16 mouse cellular contexts compared by ENCODE assay signal in genomic region chr3:38567946-38568595, GRCm38 (mm10).
A peak's percentile ranks its signal among the peaks of the same experiment; 100 is the strongest.
DNase-seq lines count a peak whose midpoint lies in the region; ATAC-seq and TF ChIP-seq lines count a peak whose summit lies in the region.
"Had no signal": no experiment of that assay in that cellular context is flagged by ENCODE, and none has a peak within 500 bp of the region (broad histone marks: within the 10 kb centered on the region; RNA-seq: fewer than 3 reads in every experiment).

No protein-coding gene starts in this region.

- ATAC-seq in forebrain, embryonic 15.5 days (replicated peaks), result peak; percentile 74
- ATAC-seq in hindbrain, embryonic 16.5 days, result peak; percentile 70
- 0 out of 2 replicates have a peak, but pooled peaks have one; percentile 51 for ATAC-seq in midbrain, postnatal 0 days (ENCODE audit: low FRiP score)
- no peak for ATAC-seq in monocyte, adult 5-6 weeks (replicated peaks; ENCODE audit: insufficient number of reproducible peaks, low FRiP score, low TSS enrichment, poor library complexity, severe bottlenecking)
- ATAC-seq: Patski had no signal

- H3K36me3 ChIP-seq in forebrain, embryonic 15.5 days, result no peaks in the 10 kb centered on the region
- no peaks in the 10 kb centered on the region for H3K36me3 ChIP-seq in hindbrain, embryonic 16.5 days (ENCODE audit: control insufficient read depth, insufficient read depth, low read length)
- no peaks in the 10 kb centered on the region for H3K36me3 ChIP-seq in midbrain, postnatal 0 days (ENCODE audit: insufficient read depth, low read length)
- H3K36me3 ChIP-seq: limb, embryonic 13.5 days; liver, embryonic 15.5 days; neural tube, embryonic 13.5 days had no signal

- no peak for TF ChIP-seq CTCF in midbrain, postnatal 0 days (IDR thresholded peaks at IDR 0.05)

- H3K4me2 ChIP-seq in forebrain, embryonic 15.5 days (replicated peaks), result no peak overlapping the region
- no peak overlapping the region for H3K4me2 ChIP-seq in hindbrain, embryonic 16.5 days (ENCODE audit: low read length)
- no peak overlapping the region for H3K4me2 ChIP-seq in midbrain, postnatal 0 days (ENCODE audit: low read depth, low read length, poor library complexity, severe bottlenecking)
- H3K4me2 ChIP-seq: limb, embryonic 13.5 days; liver, embryonic 15.5 days; neural tube, embryonic 13.5 days had no signal

- 17% methylated on average over 8 of the region's 8 CpGs for WGBS in forebrain, embryonic 15.5 days
- 20% methylated on average over 8 of the region's 8 CpGs for WGBS in hindbrain, embryonic 16.5 days
- 23% methylated on average over 8 of the region's 8 CpGs for WGBS in midbrain, postnatal 0 days

- H3K4me3 ChIP-seq in forebrain, embryonic 15.5 days, result no peak overlapping the region
- H3K4me3 ChIP-seq in hindbrain, embryonic 16.5 days (ENCODE audit: low read length), result no peak overlapping the region
- no peak overlapping the region for H3K4me3 ChIP-seq in midbrain, postnatal 0 days (ENCODE audit: low read depth, low read length)
- H3K4me3 ChIP-seq: limb, embryonic 13.5 days; liver, embryonic 15.5 days; neural tube, embryonic 13.5 days had no signal

- H3K9ac ChIP-seq in forebrain, embryonic 15.5 days (replicated peaks), result no peak overlapping the region
- no peak overlapping the region for H3K9ac ChIP-seq in hindbrain, embryonic 16.5 days (ENCODE audit: low read depth, low read length)
- H3K9ac ChIP-seq in midbrain, postnatal 0 days (replicated peaks; ENCODE audit: low read length, poor library complexity, severe bottlenecking), result no peak overlapping the region
- H3K9ac ChIP-seq: limb, embryonic 13.5 days; liver, embryonic 15.5 days; neural tube, embryonic 13.5 days had no signal

- peaks cover 19% of the 10 kb centered on the region for H3K4me1 ChIP-seq in forebrain, embryonic 15.5 days
- peaks cover 5% of the 10 kb centered on the region for H3K4me1 ChIP-seq in hindbrain, embryonic 16.5 days (ENCODE audit: control insufficient read depth, insufficient read depth, low read depth, low read length)
- H3K4me1 ChIP-seq in midbrain, postnatal 0 days (ENCODE audit: insufficient read depth, low read length), result 0 out of 2 replicates have a peak, but pooled peaks cover 4% of the 10 kb centered on the region
- H3K4me1 ChIP-seq: liver, embryonic 15.5 days had no signal

- intact Hi-C loops in left cerebral cortex, postnatal 25 days (cut with DNase I), result no loop called here

- no peaks in the 10 kb centered on the region for H3K27me3 ChIP-seq in forebrain, embryonic 15.5 days
- H3K27me3 ChIP-seq in hindbrain, embryonic 16.5 days (replicated peaks; ENCODE audit: control insufficient read depth, insufficient read depth, low read length), result no peaks in the 10 kb centered on the region
- no peaks in the 10 kb centered on the region for H3K27me3 ChIP-seq in midbrain, postnatal 0 days (ENCODE audit: insufficient read depth, low read length)
- H3K27me3 ChIP-seq: limb, embryonic 13.5 days; liver, embryonic 15.5 days; neural tube, embryonic 13.5 days; Patski had no signal

- H3K9me3 ChIP-seq in forebrain, embryonic 15.5 days, result no peaks in the 10 kb centered on the region
- H3K9me3 ChIP-seq in hindbrain, embryonic 16.5 days (ENCODE audit: control insufficient read depth, low read length), result no peaks in the 10 kb centered on the region
- H3K9me3 ChIP-seq in midbrain, postnatal 0 days (ENCODE audit: low read length), result no peaks in the 10 kb centered on the region
- H3K9me3 ChIP-seq: limb, embryonic 13.5 days; liver, embryonic 15.5 days; neural tube, embryonic 13.5 days had no signal

- H3K27ac ChIP-seq in forebrain, embryonic 15.5 days (replicated peaks), result 0 out of 2 replicates have a peak overlapping the region, but pooled peaks have one; percentile 7
- no peak overlapping the region for H3K27ac ChIP-seq in hindbrain, embryonic 16.5 days (ENCODE audit: low read depth, low read length)
- H3K27ac ChIP-seq in midbrain, postnatal 0 days (ENCODE audit: low read depth, low read length), result 0 out of 2 replicates have a peak overlapping the region, but pooled peaks have one; percentile 26
- H3K27ac ChIP-seq: limb, embryonic 13.5 days; liver, embryonic 15.5 days; neural tube, embryonic 13.5 days had no signal

- DNase-seq in embryo, embryonic 11 days, result peak; percentile 12
- no peak for DNase-seq in embryo, embryonic 10 days (ENCODE audit: low spot score)
- peak; percentile 22 for DNase-seq in midbrain, postnatal 0 days (ENCODE audit: low spot score)
- no peak for DNase-seq in frontal cortex, postnatal 36 days (ENCODE audit: low spot score in 2 of 2)
- DNase-seq in left cerebral cortex, postnatal 25 days (ENCODE audit: low spot score in 2 of 2), result no peak
- DNase-seq: cerebellum, adult 11-12 months; heart, postnatal 10 days; lung, postnatal 10 days; spleen, adult 18-20 months had no signal

Comparison
In these comparisons a context has a peak if more than half of its experiments do, and no peak if none do; other contexts are left out.
1. DNase-seq: peak in embryo, embryonic 11 days (single experiment) and midbrain, postnatal 0 days (single experiment); none in embryo, embryonic 10 days (single experiment), frontal cortex, postnatal 36 days (0 of 2) and left cerebral cortex, postnatal 25 days (0 of 2).